In the genomic region with DNA sequence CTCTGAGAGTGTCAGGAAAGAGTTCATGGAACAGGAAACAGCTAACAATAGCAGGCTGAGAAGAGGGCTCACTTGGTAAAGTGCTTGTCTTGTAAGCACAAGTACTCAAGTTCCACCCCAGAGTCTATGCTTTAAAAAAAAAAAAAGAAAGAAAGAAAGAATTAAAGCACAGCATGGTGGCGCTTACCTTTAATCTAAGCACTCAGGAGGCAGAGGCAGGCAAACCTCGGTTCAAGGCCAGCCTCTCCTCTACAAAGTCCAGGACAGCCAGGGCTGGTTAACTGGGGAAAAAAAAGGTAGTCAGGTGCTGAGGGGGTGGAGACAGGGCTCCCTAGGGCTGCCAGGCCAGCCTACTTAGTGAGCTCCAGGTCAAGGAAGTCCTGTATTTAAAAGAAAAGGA, we compare ENCODE assay signal across 18 mouse cellular contexts.
DNase-seq lines count a peak whose midpoint lies in the region; ATAC-seq and TF ChIP-seq lines count a peak whose summit lies in the region.
"Had no signal": no experiment of that assay in that cellular context is flagged by ENCODE, and none has a peak within 500 bp of the region (broad histone marks: within the 10 kb centered on the region; RNA-seq: fewer than 3 reads in every experiment).

No protein-coding gene starts in this region.

- no peak for TF ChIP-seq POLR2A in lung, adult 2 months (IDR thresholded peaks at IDR 0.05; ENCODE audit: borderline replicate concordance, extremely low read depth, low read depth, low read length)

- 70% methylated on average over 2 of the region's 2 CpGs for WGBS in lung, embryonic 14.5 days
- WGBS in lung, adult 2 months = 52% methylated on average over 2 of the region's 2 CpGs
- 81% methylated on average over 2 of the region's 2 CpGs for WGBS in kidney, embryonic 16.5 days

- H3K4me2 ChIP-seq in lung, embryonic 14.5 days = no peak overlapping the region
- H3K4me2 ChIP-seq in kidney, embryonic 16.5 days (replicated peaks; ENCODE audit: low read depth, low read length) = no peak overlapping the region
- H3K4me2 ChIP-seq: embryonic facial prominence, embryonic 12.5 days; forebrain, embryonic 13.5 days; forebrain, embryonic 15.5 days had no signal

- H3K4me1 ChIP-seq in lung, embryonic 14.5 days (ENCODE audit: insufficient read depth) = no peaks in the 10 kb centered on the region
- H3K4me1 ChIP-seq in lung, adult 2 months (ENCODE audit: control insufficient read depth, insufficient read depth, low read length) = no peaks in the 10 kb centered on the region
- no peaks in the 10 kb centered on the region for H3K4me1 ChIP-seq in ES-E14 (ENCODE audit: control insufficient read depth in 2 of 2, insufficient read depth in 2 of 2, low read length in 2 of 2, poor library complexity in 1 of 2)
- H3K4me1 ChIP-seq in kidney, embryonic 16.5 days (ENCODE audit: insufficient read depth, low read length) = no peaks in the 10 kb centered on the region
- H3K4me1 ChIP-seq: embryonic facial prominence, embryonic 10.5 days; embryonic facial prominence, embryonic 12.5 days; forebrain, embryonic 13.5 days had no signal

- no peak overlapping the region for H3K27ac ChIP-seq in lung, embryonic 14.5 days (ENCODE audit: low read depth)
- H3K27ac ChIP-seq in ES-E14 (ENCODE audit: insufficient read depth, low read depth, low read length, poor library complexity, severe bottlenecking) = no peak overlapping the region
- no peak overlapping the region for H3K27ac ChIP-seq in kidney, embryonic 16.5 days (ENCODE audit: low read length)
- H3K27ac ChIP-seq: embryonic facial prominence, embryonic 10.5 days; embryonic facial prominence, embryonic 12.5 days; forebrain, embryonic 13.5 days; forebrain, embryonic 15.5 days had no signal

- no peaks in the 10 kb centered on the region for H3K9me3 ChIP-seq in lung, embryonic 14.5 days (ENCODE audit: low read depth, low read length)
- no peaks in the 10 kb centered on the region for H3K9me3 ChIP-seq in ES-E14 (ENCODE audit: control insufficient read depth, insufficient read depth, low read depth, low read length)
- no peaks in the 10 kb centered on the region for H3K9me3 ChIP-seq in kidney, embryonic 16.5 days (ENCODE audit: low read length)
- H3K9me3 ChIP-seq: embryonic facial prominence, embryonic 10.5 days; embryonic facial prominence, embryonic 12.5 days; forebrain, embryonic 13.5 days; forebrain, embryonic 15.5 days had no signal

- no peak overlapping the region for H3K4me3 ChIP-seq in lung, embryonic 14.5 days (ENCODE audit: low read depth, low read length)
- H3K4me3 ChIP-seq in lung, adult 2 months (replicated peaks; ENCODE audit: extremely low read depth, low read depth, low read length) = no peak overlapping the region
- no peak overlapping the region for H3K4me3 ChIP-seq in ES-E14 (ENCODE audit: insufficient read depth in 1 of 2, low read depth in 1 of 2, low read length in 2 of 2, poor library complexity in 1 of 2, severe bottlenecking in 1 of 2)
- H3K4me3 ChIP-seq in kidney, embryonic 16.5 days (ENCODE audit: low read length) = no peak overlapping the region
- H3K4me3 ChIP-seq: embryonic facial prominence, embryonic 10.5 days; embryonic facial prominence, embryonic 12.5 days; forebrain, embryonic 13.5 days; forebrain, embryonic 15.5 days had no signal

- in situ Hi-C loops in ES-E14 (cut with MboI; ENCODE audit: low sequenced_read_pairs in 2 of 2, unreplicated experiment in 2 of 2) = no loop called here

- H3K36me3 ChIP-seq in lung, embryonic 14.5 days (ENCODE audit: insufficient read depth) = no peaks in the 10 kb centered on the region
- no peaks in the 10 kb centered on the region for H3K36me3 ChIP-seq in ES-E14 (ENCODE audit: control insufficient read depth, insufficient read depth, low read length, poor library complexity, severe bottlenecking)
- no peaks in the 10 kb centered on the region for H3K36me3 ChIP-seq in kidney, embryonic 16.5 days (ENCODE audit: insufficient read depth, low read length)
- H3K36me3 ChIP-seq: embryonic facial prominence, embryonic 10.5 days; embryonic facial prominence, embryonic 12.5 days; forebrain, embryonic 15.5 days had no signal

- H3K9ac ChIP-seq in lung, embryonic 14.5 days = no peak overlapping the region
- no peak overlapping the region for H3K9ac ChIP-seq in ES-E14 (ENCODE audit: insufficient read depth, low read depth, low read length, poor library complexity, severe bottlenecking)
- H3K9ac ChIP-seq in kidney, embryonic 16.5 days (replicated peaks; ENCODE audit: low read length) = no peak overlapping the region
- H3K9ac ChIP-seq: embryonic facial prominence, embryonic 12.5 days; forebrain, embryonic 13.5 days; forebrain, embryonic 15.5 days; forebrain, postnatal 0 days had no signal

- no peak for TF ChIP-seq CTCF in lung, embryonic 14.5 days (IDR thresholded peaks at IDR 0.05; ENCODE audit: low read depth)
- TF ChIP-seq CTCF in lung, adult 2 months (IDR thresholded peaks at IDR 0.05; ENCODE audit: insufficient read depth, low read length) = no peak

- H3K27me3 ChIP-seq in lung, embryonic 14.5 days (ENCODE audit: insufficient read depth, low read length) = no peaks in the 10 kb centered on the region
- no peaks in the 10 kb centered on the region for H3K27me3 ChIP-seq in kidney, embryonic 16.5 days (ENCODE audit: insufficient read depth, low read length)
- H3K27me3 ChIP-seq: embryonic facial prominence, embryonic 12.5 days; forebrain, embryonic 15.5 days had no signal

- ATAC-seq in lung, embryonic 14.5 days (ENCODE audit: insufficient read depth) = no peak
- ATAC-seq in kidney, embryonic 16.5 days (ENCODE audit: low FRiP score, low TSS enrichment) = no peak
- ATAC-seq: forebrain, embryonic 13.5 days; forebrain, embryonic 15.5 days; forebrain, postnatal 0 days had no signal

- peak; percentile 19 for DNase-seq in lung, embryonic 14.5 days
- no peak for DNase-seq in lung, adult 2 months
- DNase-seq in ES-E14 (ENCODE audit: low read depth, low spot score) = peak; percentile 27
- peak; percentile 54 for DNase-seq in WW6 (ENCODE audit: low read depth, low spot score)
- DNase-seq in T-cell, adult 2 months (ENCODE audit: low spot score) = no peak
- no peak for DNase-seq in layer of hippocampus, postnatal 36 days
- DNase-seq: cerebellum, adult 11 months; cerebellum, adult 18-20 months; cerebellum, adult 8-10 months; cerebellum, adult 9-11 months; cerebellum, postnatal 14 days; cerebellum, postnatal 36 days; forebrain, postnatal 0 days had no signal

TF ChIP-seq in ES-E14, 5 proteins besides CTCF, POLR2A, EP300 and RAD21:
- TF ChIP-seq ZC3H11A (IDR thresholded peaks at IDR 0.05; ENCODE audit: borderline replicate concordance, low read depth, low read length) (no peak), CHD2 (IDR thresholded peaks at IDR 0.05; ENCODE audit: low read depth, low read length) (no peak), HCFC1 (IDR thresholded peaks at IDR 0.05; ENCODE audit: borderline replicate concordance, insufficient read depth, low read length) (no peak), ZNF384 (IDR thresholded peaks at IDR 0.05; ENCODE audit: low read depth, low read length) (peak; percentile 93), MAFK (IDR thresholded peaks at IDR 0.05; ENCODE audit: insufficient read depth, low read depth, low read length) (no peak)
TF ChIP-seq in ES-E14: peak in this region for 1.

Comparison
In these comparisons a context has a peak if more than half of its experiments do, and no peak if none do; other contexts are left out.
1. DNase-seq: peak in lung, embryonic 14.5 days (single experiment), ES-E14 (single experiment) and WW6 (single experiment); none in lung, adult 2 months (single experiment), T-cell, adult 2 months (single experiment) and layer of hippocampus, postnatal 36 days (0 of 2).